Mouse (Mus musculus): ENCODE measurements around the gene Rchy1. TPM values are rescaled to one million over a fixed set of nuclear protein-coding genes. Genes with fewer than 3 reads are reported as not detected.

The Rchy1 gene
- polyA plus RNA-seq, 1 experiment from 2014 or later, result 32.0 TPM

Other genes starting within 250 kb of the Rchy1 start
- gene Odaph, start 24.4 kb upstream of the Rchy1 start, polyA plus RNA-seq (2015; fragmentation: Nextera tagmentation; extraction: Ambion mirVana), result not detected in 2 replicates
- gene Cdkl2, start 80.8 kb upstream of the Rchy1 start, polyA plus RNA-seq (2015; fragmentation: Nextera tagmentation; extraction: Ambion mirVana), result 0.29 and 0.37 TPM in 2 replicates
- gene G3bp2, start 120.7 kb upstream of the Rchy1 start, polyA plus RNA-seq (2015; fragmentation: Nextera tagmentation; extraction: Ambion mirVana), result 42.8 and 50.1 TPM in 2 replicates
- 20.2 and 20.4 TPM in 2 replicates for gene Uso1, start 174.9 kb upstream of the Rchy1 start, polyA plus RNA-seq (2015; fragmentation: Nextera tagmentation; extraction: Ambion mirVana)

All from liver, embryonic 15.5 days (tissue).